Mouse (Mus musculus) megakaryocyte, embryonic 14.5 days (primary cell): Measurements from ENCODE around the gene Serpinb9b. TPM values are rescaled to one million over a fixed set of nuclear protein-coding genes. Genes with fewer than 3 reads are reported as not detected.

ENCODE experiments used
- H3K27me3 ChIP-seq: replicated peaks from 2 replicates; pipeline ENCODE3; 2012; ENCODE audit warnings: inconsistent platforms
- H3K36me3 ChIP-seq: replicated peaks from 2 replicates; pipeline ENCODE3; 2012; ENCODE audit warnings: low read length, inconsistent platforms, mixed read lengths
- H3K4me1 ChIP-seq: 2 replicates; pipeline ENCODE4 v1.6.1; 2012; ENCODE audit warnings: inconsistent platforms
- H3K4me3 ChIP-seq: replicated peaks from 2 replicates; pipeline ENCODE3; 2012; ENCODE audit warnings: moderate library complexity, mild to moderate bottlenecking, inconsistent platforms
- H3K9me3 ChIP-seq: 2 replicates; pipeline ENCODE4 v1.6.1; 2012; ENCODE audit warnings: inconsistent platforms
- FLI1 ChIP-seq: IDR thresholded peaks from 2 replicates; pipeline ENCODE4 v1.6.1; 2012; ENCODE audit warnings: low read length, inconsistent platforms, mixed read lengths
- GATA1 ChIP-seq: IDR thresholded peaks from 3 replicates; pipeline ENCODE4 v1.6.1; 2012; ENCODE audit warnings: mixed read lengths, low read length, inconsistent platforms, borderline replicate concordance
- polyA plus RNA-seq: library from polyadenylated mRNA; stranded (reverse); fragments of >175 nt; gene quantifications from 2 replicates; pipeline ENCODE4 v1.2.3, GENCODE M21; 2012; ENCODE audit warnings: low replicate concordance; ENCODE audit not compliant: insufficient read depth

Serpinb9b gene
- polyA plus RNA-seq, 1 experiment: 0.12 TPM

GRCm38 (mm10) chr13:33091306-33091705 lies 64.1 kb downstream of the Serpinb9b start:
- no peaks in the 10 kb centered on the region for H3K9me3 ChIP-seq

More at GRCm38 (mm10) chr13:33091306-33091705, 64.1 kb downstream of the Serpinb9b start:
- Histone ChIP-seq H3K36me3 (no peaks in the 10 kb centered on the region), H3K27me3 (peaks cover 1% of the 10 kb centered on the region), H3K4me1 (peaks cover 23% of the 10 kb centered on the region), H3K4me3 (no peak overlapping the region)
- TF ChIP-seq FLI1: no peak
- TF ChIP-seq GATA1: no peak

Other genes with a start within 250 kb of the Serpinb9b start
- gene Mylk4, start 243.5 kb upstream of the Serpinb9b start, polyA plus RNA-seq: not detected in 2 replicates
- gene Wrnip1, start 225.4 kb upstream of the Serpinb9b start, polyA plus RNA-seq: 6.9 and 19.4 TPM in 2 replicates
- gene D930007J09Rik, start 224.6 kb upstream of the Serpinb9b start, polyA plus RNA-seq: not detected in 2 replicates
- gene Serpinb1a, start 176.2 kb upstream of the Serpinb9b start, polyA plus RNA-seq: 1.4 TPM in 1 of 2 replicates, not detected in the other
- gene Serpinb1c, start 129.2 kb upstream of the Serpinb9b start, polyA plus RNA-seq: not detected in 2 replicates
- gene Serpinb6b, start 62.2 kb upstream of the Serpinb9b start, polyA plus RNA-seq: 0.19 TPM in 1 of 2 replicates, not detected in the other
- 0.55 TPM in 1 of 2 replicates, not detected in the other for gene Serpinb9, start 24.2 kb upstream of the Serpinb9b start, polyA plus RNA-seq
- gene Serpinb1b, start 51.2 kb downstream of the Serpinb9b start, polyA plus RNA-seq: not detected in 2 replicates
- gene Serpinb9c, start 132.3 kb downstream of the Serpinb9b start, polyA plus RNA-seq: not detected in 2 replicates
- gene Serpinb9d, start 165.5 kb downstream of the Serpinb9b start, polyA plus RNA-seq: not detected in 2 replicates
- not detected in 2 replicates for gene Serpinb9e, start 222.2 kb downstream of the Serpinb9b start, polyA plus RNA-seq